Mouse (Mus musculus): ENCODE data around the gene Fmod. TPM values are rescaled to one million over a fixed set of nuclear protein-coding genes. Genes with fewer than 3 reads are reported as not detected.

Gene Fmod
- 7.0 and 14.2 TPM in 2 replicates for total RNA-seq (2014; rRNA removed)
- polyA plus RNA-seq (2015; fragmentation: Nextera tagmentation; extraction: Ambion mirVana), result 14.7 and 19.6 TPM in 2 replicates

DNA sequence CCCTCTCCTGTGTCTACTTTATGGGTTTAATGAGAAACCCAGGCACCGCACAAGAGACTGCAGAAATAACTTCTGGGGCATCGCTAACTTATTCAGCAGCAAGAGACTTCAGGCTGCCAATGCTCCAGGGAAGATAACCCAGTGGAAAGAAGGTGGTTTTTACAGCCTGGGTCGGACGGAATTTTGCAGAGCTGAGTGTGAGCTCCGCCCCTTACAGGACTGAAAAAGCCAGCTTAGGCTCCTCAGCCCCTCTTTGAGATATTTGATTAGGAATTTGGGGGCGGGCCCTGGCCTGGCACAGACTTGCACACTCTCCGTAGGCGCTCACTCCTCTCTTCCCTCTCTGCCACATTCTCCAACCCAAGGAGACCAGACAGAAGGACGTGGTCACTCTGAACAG, at the start of gene Fmod:
Fmod (plus strand) TSS at position 83 of the 400 bp plus-strand sequence.
- Histone ChIP-seq H3K27ac (ENCODE audit: low read depth, low read length) (no peak within 1 kb of the TSS), H3K4me1 (ENCODE audit: insufficient read depth) (no peaks in the 10 kb centered on the region), H3K9me3 (ENCODE audit: low read length) (no peaks in the 10 kb centered on the region), H3K4me3 (ENCODE audit: low read depth, low read length) (no peak within 1 kb of the TSS), H3K36me3 (ENCODE audit: insufficient read depth) (no peaks in the 10 kb centered on the region), H3K9ac (no peak within 1 kb of the TSS), H3K4me2 (ENCODE audit: low read depth) (no peak within 1 kb of the TSS), H3K27me3 (ENCODE audit: insufficient read depth, low read length) (no peaks in the 10 kb centered on the region)
- ATAC-seq (no peak), DNase-seq (no peak)
- no peak for TF ChIP-seq CTCF (IDR thresholded peaks at IDR 0.05; ENCODE audit: low read depth)
- 30% methylated on average over 9 of the region's 9 CpGs for WGBS

- H3K4me1 ChIP-seq (ENCODE audit: insufficient read depth), result no peaks in the 10 kb centered on the region
- no peak for ATAC-seq
- no peaks in the 10 kb centered on the region for H3K36me3 ChIP-seq (ENCODE audit: insufficient read depth)
- no peak for TF ChIP-seq CTCF (IDR thresholded peaks at IDR 0.05; ENCODE audit: low read depth)
- H3K4me3 ChIP-seq (ENCODE audit: low read depth, low read length), result no peak overlapping the region
- H3K4me2 ChIP-seq (ENCODE audit: low read depth), result no peak overlapping the region
- no peak overlapping the region for H3K27ac ChIP-seq (ENCODE audit: low read depth, low read length)
- H3K9ac ChIP-seq, result no peak overlapping the region
- H3K27me3 ChIP-seq (ENCODE audit: insufficient read depth, low read length), result no peaks in the 10 kb centered on the region
- no peak for DNase-seq
- WGBS, result 6% methylated on average over 3 of the region's 3 CpGs
- H3K9me3 ChIP-seq (ENCODE audit: low read length), result 0 out of 2 replicates have a peak, but pooled peaks cover 3% of the 10 kb centered on the region
Observed at GRCm38 (mm10) chr1:133988845-133989244, 48.2 kb upstream of the Fmod start.

- WGBS, result 72% methylated on average over 8 of the region's 8 CpGs
- TF ChIP-seq CTCF (IDR thresholded peaks at IDR 0.05; ENCODE audit: low read depth), result no peak
- ATAC-seq, result no peak
- Histone ChIP-seq H3K36me3 (ENCODE audit: insufficient read depth) (no peaks in the 10 kb centered on the region), H3K27ac (ENCODE audit: low read depth, low read length) (no peak overlapping the region), H3K4me2 (ENCODE audit: low read depth) (no peak overlapping the region), H3K9me3 (ENCODE audit: low read length) (no peaks in the 10 kb centered on the region), H3K4me1 (ENCODE audit: insufficient read depth) (no peaks in the 10 kb centered on the region), H3K9ac (no peak overlapping the region), H3K27me3 (ENCODE audit: insufficient read depth, low read length) (no peaks in the 10 kb centered on the region), H3K4me3 (ENCODE audit: low read depth, low read length) (no peak overlapping the region)
- no peak for DNase-seq
Observed at GRCm38 (mm10) chr1:133991277-133991676, 45.8 kb upstream of the Fmod start.

GRCm38 (mm10) chr1:134005490-134005889, 31.6 kb upstream of the Fmod start:
- no peak for DNase-seq
- H3K4me2 ChIP-seq (ENCODE audit: low read depth), result no peak overlapping the region
- TF ChIP-seq CTCF (IDR thresholded peaks at IDR 0.05; ENCODE audit: low read depth), result no peak
- WGBS, result 83% methylated on average over 7 of the region's 7 CpGs
- no peaks in the 10 kb centered on the region for H3K27me3 ChIP-seq (ENCODE audit: insufficient read depth, low read length)
- H3K9ac ChIP-seq, result no peak overlapping the region
- ATAC-seq, result no peak
- H3K27ac ChIP-seq (ENCODE audit: low read depth, low read length), result no peak overlapping the region
- no peaks in the 10 kb centered on the region for H3K36me3 ChIP-seq (ENCODE audit: insufficient read depth)
- H3K9me3 ChIP-seq (ENCODE audit: low read length), result no peaks in the 10 kb centered on the region
- H3K4me3 ChIP-seq (ENCODE audit: low read depth, low read length), result no peak overlapping the region
- no peaks in the 10 kb centered on the region for H3K4me1 ChIP-seq (ENCODE audit: insufficient read depth)

GRCm38 (mm10) chr1:134006105-134006764, 30.8 kb upstream of the Fmod start:
- Histone ChIP-seq H3K9ac (no peak overlapping the region), H3K27ac (ENCODE audit: low read depth, low read length) (no peak overlapping the region), H3K4me2 (ENCODE audit: low read depth) (no peak overlapping the region), H3K36me3 (ENCODE audit: insufficient read depth) (no peaks in the 10 kb centered on the region), H3K4me1 (ENCODE audit: insufficient read depth) (no peaks in the 10 kb centered on the region), H3K27me3 (ENCODE audit: insufficient read depth, low read length) (no peaks in the 10 kb centered on the region), H3K9me3 (ENCODE audit: low read length) (no peaks in the 10 kb centered on the region), H3K4me3 (ENCODE audit: low read depth, low read length) (no peak overlapping the region)
- no peak for TF ChIP-seq CTCF (IDR thresholded peaks at IDR 0.05; ENCODE audit: low read depth)
- DNase-seq (no peak), ATAC-seq (no peak)
- 89% methylated on average over 11 of the region's 11 CpGs for WGBS

GRCm38 (mm10) chr1:134024293-134024971, 12.6 kb upstream of the Fmod start:
- Histone ChIP-seq H3K36me3 (ENCODE audit: insufficient read depth) (no peaks in the 10 kb centered on the region), H3K4me1 (ENCODE audit: insufficient read depth) (no peaks in the 10 kb centered on the region), H3K9ac (no peak overlapping the region), H3K9me3 (ENCODE audit: low read length) (no peaks in the 10 kb centered on the region), H3K27ac (ENCODE audit: low read depth, low read length) (no peak overlapping the region), H3K4me2 (ENCODE audit: low read depth) (no peak overlapping the region), H3K27me3 (ENCODE audit: insufficient read depth, low read length) (no peaks in the 10 kb centered on the region; the same call in 1 of the 2 replicates), H3K4me3 (ENCODE audit: low read depth, low read length) (no peak overlapping the region)
- 61% methylated on average over 9 of the region's 9 CpGs for WGBS
- peak; percentile 91 for ATAC-seq
- peak; percentile 84 for DNase-seq
- TF ChIP-seq CTCF (IDR thresholded peaks at IDR 0.05; ENCODE audit: low read depth), result peak; percentile 10; the same call in 1 of the 2 replicates

DNA sequence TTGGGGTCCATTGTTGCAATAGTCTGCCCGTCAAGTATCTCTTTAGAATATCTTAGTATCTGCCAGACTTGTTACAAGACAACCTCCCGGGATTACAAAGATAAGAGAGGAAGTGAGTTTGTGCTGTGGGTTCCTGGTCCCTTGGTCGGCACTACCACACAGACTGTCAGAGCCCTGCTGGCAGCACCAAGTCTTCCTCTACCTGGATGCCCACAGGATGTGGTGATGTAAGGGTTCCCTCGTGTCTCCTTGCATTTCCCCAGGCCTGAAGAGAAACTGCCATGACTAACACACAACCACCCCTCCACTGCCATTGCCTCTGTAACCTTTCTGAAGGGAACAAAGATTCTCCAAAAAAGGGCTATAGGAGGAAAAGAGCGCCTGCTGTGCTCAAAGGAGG, 11.1 kb upstream of the Fmod start:
- Histone ChIP-seq H3K9me3 (ENCODE audit: low read length) (no peaks in the 10 kb centered on the region), H3K27ac (ENCODE audit: low read depth, low read length) (no peak overlapping the region), H3K36me3 (ENCODE audit: insufficient read depth) (no peaks in the 10 kb centered on the region), H3K27me3 (ENCODE audit: insufficient read depth, low read length) (no peaks in the 10 kb centered on the region; the same call in 1 of the 2 replicates), H3K4me1 (ENCODE audit: insufficient read depth) (no peaks in the 10 kb centered on the region), H3K9ac (no peak overlapping the region), H3K4me3 (ENCODE audit: low read depth, low read length) (no peak overlapping the region), H3K4me2 (ENCODE audit: low read depth) (no peak overlapping the region)
- DNase-seq (no peak), ATAC-seq (no peak)
- WGBS, result 75% methylated on average over 5 of the region's 5 CpGs
- TF ChIP-seq CTCF (IDR thresholded peaks at IDR 0.05; ENCODE audit: low read depth), result no peak
